Mouse (Mus musculus) neural tube, embryonic 11.5 days (tissue): ENCODE results near the gene Stard7. TPM values are rescaled to one million over a fixed set of nuclear protein-coding genes. Genes with fewer than 3 reads are reported as not detected.

ENCODE experiments used
- ATAC-seq: fragments of 200-750 bp; cut with Nextera tagmentation; 2 replicates; pipeline ENCODE4 v1.8.0; 2017; ENCODE audit warnings: moderate number of reproducible peaks, mild to moderate bottlenecking, moderate TSS enrichment, moderate library complexity; ENCODE audit not compliant: insufficient read depth, low FRiP score, low TSS enrichment
- DNase-seq: peaks from one replicate; pipeline ENCODE4 v3.0.0-alpha.2; 2015; ENCODE audit warnings: low spot score
- H3K27ac ChIP-seq: fragments of 300-500 bp; sonication (generic); 2 replicates; pipeline ENCODE4 v1.5.1; 2014; ENCODE audit warnings: low read depth, mild to moderate bottlenecking, low read length
- H3K27me3 ChIP-seq: fragments of 300-500 bp; sonication (generic); 2 replicates; pipeline ENCODE4 v1.6.1; 2014; ENCODE audit warnings: mild to moderate bottlenecking, low read length, mixed read lengths; ENCODE audit not compliant: control insufficient read depth, insufficient read depth
- H3K36me3 ChIP-seq: fragments of 300-500 bp; sonication (generic); 2 replicates; pipeline ENCODE4 v1.6.1; 2014; ENCODE audit warnings: mild to moderate bottlenecking, low read length, moderate library complexity, mixed read lengths; ENCODE audit not compliant: control insufficient read depth, insufficient read depth
- H3K4me1 ChIP-seq: fragments of 300-500 bp; sonication (generic); 2 replicates; pipeline ENCODE4 v1.6.1; 2014; ENCODE audit warnings: low read length, mixed read lengths; ENCODE audit not compliant: control insufficient read depth, insufficient read depth
- H3K4me2 ChIP-seq: fragments of 300-500 bp; sonication (generic); 2 replicates; pipeline ENCODE4 v1.6.1; 2014; ENCODE audit warnings: low read depth, mild to moderate bottlenecking, moderate library complexity
- H3K4me3 ChIP-seq: fragments of 300-500 bp; sonication (generic); 2 replicates; pipeline ENCODE4 v1.5.1; 2014; ENCODE audit warnings: low read depth, low read length
- H3K9ac ChIP-seq: fragments of 300-500 bp; sonication (generic); 2 replicates; pipeline ENCODE4 v1.6.1; 2014; ENCODE audit warnings: mild to moderate bottlenecking, low read length
- H3K9me3 ChIP-seq: fragments of 300-500 bp; sonication (generic); 2 replicates; pipeline ENCODE4 v1.6.1; 2016; ENCODE audit warnings: low read length; ENCODE audit not compliant: control insufficient read depth
- WGBS: fragments of 180-500 bp; shearing (Covaris S2); extraction: QIAGEN DNeasy Blood & Tissue Kit; methylation state at CpG from one replicate; pipeline ENCODE4 v1.1.7; 2014; 5-methylcytosine and 5-hydroxymethylcytosine counted together
- polyA plus RNA-seq: library from polyadenylated mRNA; unstranded; fragments of >200 nt; fragmentation: Nextera tagmentation; extraction: Ambion mirVana; gene quantifications from 2 replicates; pipeline ENCODE4 v1.2.1, GENCODE M21; 2014

Gene Stard7
- polyA plus RNA-seq, 1 experiment from 2014 or later = 80.2 TPM

DNA sequence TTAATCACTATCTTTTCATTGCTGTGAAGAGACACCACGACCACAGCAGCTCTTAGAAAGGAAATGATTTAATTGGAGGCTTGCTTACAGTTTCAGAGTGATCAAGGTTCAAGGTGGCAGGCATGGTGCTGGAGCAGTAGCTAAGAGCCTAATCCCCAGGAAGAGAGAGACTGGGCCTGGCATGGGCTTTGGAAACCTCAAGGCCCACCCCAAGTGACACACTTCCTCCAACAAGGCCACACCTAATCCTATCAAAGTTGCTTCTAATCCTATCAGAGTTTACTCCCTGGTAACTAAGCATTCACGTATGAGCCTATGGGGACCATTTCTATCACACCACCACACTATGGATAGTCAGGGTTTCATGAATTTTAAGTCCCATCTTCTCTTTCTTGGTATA lies 40.2 kb downstream of the Stard7 start:
- no peak for DNase-seq
- Histone ChIP-seq H3K9me3 (no peaks in the 10 kb centered on the region), H3K9ac (no peak overlapping the region), H3K4me3 (no peak overlapping the region), H3K27ac (no peak overlapping the region), H3K36me3 (no peaks in the 10 kb centered on the region), H3K4me2 (no peak overlapping the region), H3K4me1 (no peaks in the 10 kb centered on the region), H3K27me3 (no peaks in the 10 kb centered on the region)
- WGBS = 58% methylated on average over 2 of the region's 2 CpGs
- ATAC-seq = no peak

DNA sequence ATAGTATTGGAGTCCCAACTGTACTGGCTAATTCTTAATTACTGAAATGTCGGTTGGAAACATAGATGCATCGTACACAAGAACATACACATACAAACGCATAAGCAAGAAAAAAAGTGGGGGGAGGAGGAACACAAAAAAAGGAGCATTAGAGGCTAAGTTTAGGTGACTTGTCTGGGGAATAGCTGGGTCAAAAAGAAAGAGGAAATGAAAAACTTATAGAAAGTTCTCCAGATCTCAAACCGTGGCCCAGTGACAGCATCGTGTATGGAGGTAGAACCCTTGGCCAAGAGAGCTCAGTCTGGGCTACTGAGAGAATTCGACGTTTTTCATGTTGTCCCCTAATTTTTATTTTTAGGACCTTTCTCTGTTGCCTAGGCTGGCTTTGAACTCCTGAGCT lies 40.7 kb downstream of the Stard7 start:
- Histone ChIP-seq H3K9ac (no peak overlapping the region), H3K9me3 (no peaks in the 10 kb centered on the region), H3K4me1 (no peaks in the 10 kb centered on the region), H3K27ac (no peak overlapping the region), H3K36me3 (no peaks in the 10 kb centered on the region), H3K27me3 (no peaks in the 10 kb centered on the region), H3K4me3 (no peak overlapping the region), H3K4me2 (no peak overlapping the region)
- 94% methylated on average over 7 of the region's 7 CpGs for WGBS
- DNase-seq (no peak), ATAC-seq (no peak)

DNA sequence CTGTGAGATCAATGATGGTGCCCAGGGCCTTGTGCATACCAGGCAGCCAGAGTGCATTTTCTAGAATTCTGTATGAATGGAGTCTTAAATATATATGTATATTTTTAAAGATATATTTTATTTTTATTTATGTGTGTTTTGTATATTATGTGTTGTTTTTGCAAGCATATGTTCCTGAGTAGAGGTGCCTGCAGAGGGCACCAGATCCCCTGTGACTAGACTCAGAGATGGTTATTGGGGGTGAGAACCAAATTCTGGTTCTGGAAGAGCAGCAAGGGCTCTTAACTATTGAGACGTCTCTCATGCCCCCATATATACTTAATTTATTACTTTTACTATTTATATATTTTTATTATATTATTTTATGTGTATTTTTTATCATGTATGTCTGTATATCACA lies 41.2 kb downstream of the Stard7 start:
- no peak overlapping the region for H3K4me3 ChIP-seq
- no peak overlapping the region for H3K27ac ChIP-seq
- no peak overlapping the region for H3K9ac ChIP-seq
- no peak for ATAC-seq
- H3K36me3 ChIP-seq = no peaks in the 10 kb centered on the region
- H3K4me1 ChIP-seq = no peaks in the 10 kb centered on the region
- DNase-seq = no peak
- WGBS = 93% methylated on average over 1 of the region's 1 CpGs
- no peak overlapping the region for H3K4me2 ChIP-seq
- no peaks in the 10 kb centered on the region for H3K9me3 ChIP-seq
- no peaks in the 10 kb centered on the region for H3K27me3 ChIP-seq

DNA sequence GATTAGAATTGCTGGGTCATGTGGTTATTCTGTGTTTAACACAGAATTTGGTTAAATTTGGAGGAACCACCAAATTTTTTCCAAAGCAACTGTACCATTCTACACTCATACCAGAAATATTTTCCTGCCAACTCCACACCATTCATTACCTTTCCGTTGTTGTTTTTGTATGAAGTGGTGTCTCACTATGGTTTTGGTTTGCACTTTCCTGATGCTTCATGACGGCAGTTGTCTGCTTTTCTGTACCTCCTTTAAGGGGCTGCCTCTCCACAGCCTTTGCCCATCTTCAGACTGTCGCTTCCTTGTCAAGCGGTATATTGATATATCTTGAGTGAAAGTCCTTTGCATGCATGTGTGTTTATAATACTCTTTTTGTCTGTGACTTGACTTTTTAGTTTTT lies 42.8 kb downstream of the Stard7 start:
- Histone ChIP-seq H3K4me2 (no peak overlapping the region), H3K9me3 (no peaks in the 10 kb centered on the region), H3K27ac (no peak overlapping the region), H3K4me1 (no peaks in the 10 kb centered on the region), H3K36me3 (no peaks in the 10 kb centered on the region), H3K9ac (no peak overlapping the region), H3K27me3 (no peaks in the 10 kb centered on the region), H3K4me3 (no peak overlapping the region)
- WGBS = 93% methylated on average over 4 of the region's 4 CpGs
- ATAC-seq (no peak), DNase-seq (no peak)

DNA sequence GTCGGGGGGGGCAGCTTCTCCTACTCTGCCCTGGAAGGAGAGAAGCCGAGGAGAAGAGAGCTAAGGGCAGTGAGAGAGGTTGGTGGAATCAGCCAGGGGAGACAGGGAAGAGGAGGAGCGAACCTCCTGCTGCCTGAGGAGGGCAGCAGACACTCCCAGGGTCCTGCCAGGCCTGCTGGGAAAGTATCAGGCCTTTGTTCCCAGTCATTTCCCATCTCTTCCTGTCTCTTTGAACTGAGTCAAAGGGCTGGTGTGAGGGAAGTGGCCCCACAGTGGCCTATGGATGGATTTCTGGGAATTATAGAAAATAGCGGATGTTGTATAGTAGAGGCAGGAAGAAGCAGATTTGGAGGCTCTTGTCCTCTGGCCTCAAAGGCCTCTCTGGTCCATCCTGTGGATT lies 43.9 kb downstream of the Stard7 start:
- H3K27me3 ChIP-seq = no peaks in the 10 kb centered on the region
- 41% methylated on average over 4 of the region's 4 CpGs for WGBS
- DNase-seq (no peak), ATAC-seq (no peak)
- no peaks in the 10 kb centered on the region for H3K4me1 ChIP-seq
- no peak overlapping the region for H3K4me3 ChIP-seq
- H3K9me3 ChIP-seq = no peaks in the 10 kb centered on the region
- no peak overlapping the region for H3K4me2 ChIP-seq
- no peak overlapping the region for H3K27ac ChIP-seq
- no peaks in the 10 kb centered on the region for H3K36me3 ChIP-seq
- no peak overlapping the region for H3K9ac ChIP-seq

DNA sequence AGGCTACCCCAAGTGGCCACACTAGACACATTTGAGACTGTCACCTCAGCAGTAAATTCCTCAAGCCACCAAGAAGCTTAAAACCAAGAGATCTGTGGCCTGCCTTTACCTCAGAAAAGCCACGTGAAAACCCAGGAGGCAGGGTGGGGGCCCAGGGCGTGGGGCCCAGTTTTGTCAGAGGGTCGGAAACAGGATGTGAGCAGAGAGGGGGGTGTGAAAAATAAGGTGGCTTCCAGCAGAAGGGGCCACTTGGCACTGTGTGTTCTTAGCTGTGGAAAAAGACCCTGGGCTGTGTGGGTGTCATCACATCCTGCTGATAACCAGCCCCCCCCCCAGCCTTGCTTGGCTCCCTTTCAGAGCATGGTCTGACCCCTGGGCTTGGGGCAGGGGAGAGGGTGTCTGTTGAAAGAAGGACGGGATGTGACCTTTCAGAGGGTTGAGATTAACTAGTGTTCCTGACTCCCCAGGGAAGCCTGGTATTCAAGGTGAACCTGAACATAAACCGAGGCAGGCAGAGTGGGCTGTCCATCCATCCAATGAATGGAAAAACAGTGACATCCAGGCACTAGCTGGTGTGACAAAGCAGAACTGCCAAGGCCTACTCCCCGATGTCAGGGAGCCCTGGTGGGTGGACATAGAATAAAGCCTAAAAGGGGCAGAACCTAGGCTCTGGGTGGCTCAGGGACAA lies 44.6 kb downstream of the Stard7 start:
- Histone ChIP-seq H3K27ac (no peak overlapping the region), H3K27me3 (no peaks in the 10 kb centered on the region), H3K9me3 (no peaks in the 10 kb centered on the region), H3K4me1 (no peaks in the 10 kb centered on the region), H3K9ac (peak overlapping the region; percentile 10; the same call in 1 of the 2 replicates), H3K36me3 (no peaks in the 10 kb centered on the region), H3K4me2 (no peak overlapping the region), H3K4me3 (no peak overlapping the region)
- ATAC-seq (no peak), DNase-seq (no peak)
- 78% methylated on average over 6 of the region's 6 CpGs for WGBS

DNA sequence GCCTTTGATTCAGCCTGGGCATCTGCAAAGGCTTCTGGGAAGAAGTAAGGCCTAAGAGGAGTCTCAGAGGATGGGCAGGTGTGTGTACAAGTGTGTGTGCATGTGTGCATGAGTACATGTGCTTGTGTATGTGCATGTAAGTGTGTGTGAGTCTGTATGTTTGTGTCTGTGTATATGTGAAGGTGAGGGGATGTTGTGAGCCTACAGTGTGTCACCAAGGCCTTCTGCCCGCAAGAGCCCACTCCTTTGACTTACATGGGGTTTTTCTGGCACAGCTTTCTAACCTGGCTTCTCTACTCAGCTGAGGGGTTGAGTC lies 45.1 kb downstream of the Stard7 start:
- Histone ChIP-seq H3K4me1 (no peaks in the 10 kb centered on the region), H3K27me3 (no peaks in the 10 kb centered on the region), H3K36me3 (no peaks in the 10 kb centered on the region), H3K9me3 (no peaks in the 10 kb centered on the region), H3K27ac (no peak overlapping the region), H3K9ac (no peak overlapping the region), H3K4me2 (no peak overlapping the region), H3K4me3 (no peak overlapping the region)
- DNase-seq = no peak
- 94% methylated on average over 1 of the region's 1 CpGs for WGBS
- no peak for ATAC-seq

DNA sequence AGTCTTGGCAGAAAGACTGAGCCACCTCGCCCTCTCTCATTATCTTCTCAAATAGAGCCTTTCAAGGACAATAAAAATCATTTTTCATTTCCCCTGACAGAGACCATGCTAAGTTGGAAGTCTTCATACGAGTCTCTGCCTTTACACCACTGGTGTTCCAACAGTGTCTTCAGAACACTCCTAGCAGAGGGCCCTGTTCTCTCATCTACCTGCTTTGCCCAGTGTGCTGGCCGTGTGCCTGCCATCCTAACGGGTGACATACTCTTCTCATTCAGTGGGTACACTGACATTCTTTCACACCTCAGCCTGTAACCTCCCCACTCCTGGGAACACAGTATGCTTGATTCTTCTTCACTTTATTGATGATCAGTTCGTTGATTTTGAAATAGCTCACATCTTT lies 46.4 kb downstream of the Stard7 start:
- WGBS = 72% methylated on average over 5 of the region's 5 CpGs
- no peak for DNase-seq
- Histone ChIP-seq H3K4me1 (no peaks in the 10 kb centered on the region), H3K9ac (no peak overlapping the region), H3K9me3 (no peaks in the 10 kb centered on the region), H3K4me2 (no peak overlapping the region), H3K27me3 (no peaks in the 10 kb centered on the region), H3K27ac (no peak overlapping the region), H3K36me3 (no peaks in the 10 kb centered on the region), H3K4me3 (no peak overlapping the region)
- ATAC-seq = no peak

DNA sequence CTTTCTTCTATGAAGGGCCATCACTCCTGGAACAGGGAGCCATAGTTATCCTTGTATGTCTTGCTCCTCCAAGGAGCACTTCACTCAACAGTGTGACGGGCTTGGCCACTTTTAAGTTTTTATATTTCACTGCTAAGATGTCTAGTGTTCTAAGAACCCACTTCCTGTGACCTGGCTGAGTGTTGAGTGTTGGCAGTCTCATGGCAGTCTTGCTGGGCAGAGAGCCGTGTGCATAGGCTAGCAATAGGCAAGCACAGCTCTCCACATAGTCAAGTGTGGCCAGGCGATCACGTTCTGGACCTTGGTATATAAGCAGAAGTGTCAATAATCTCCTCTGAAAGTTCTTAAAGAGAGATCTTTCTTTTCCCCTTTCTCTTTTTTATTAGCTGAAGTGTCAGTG lies 48.1 kb downstream of the Stard7 start:
- no peaks in the 10 kb centered on the region for H3K36me3 ChIP-seq
- H3K4me2 ChIP-seq = no peak overlapping the region
- WGBS = 84% methylated on average over 4 of the region's 4 CpGs
- no peak overlapping the region for H3K27ac ChIP-seq
- H3K4me3 ChIP-seq = no peak overlapping the region
- no peaks in the 10 kb centered on the region for H3K4me1 ChIP-seq
- no peak for ATAC-seq
- no peak for DNase-seq
- H3K27me3 ChIP-seq = no peaks in the 10 kb centered on the region
- H3K9me3 ChIP-seq = no peaks in the 10 kb centered on the region
- no peak overlapping the region for H3K9ac ChIP-seq
